Mouse (Mus musculus): ENCODE results near the gene Add1. TPM values are rescaled to one million over a fixed set of nuclear protein-coding genes. Genes with fewer than 3 reads are reported as not detected.
"Not testable (repeated sequence)": the region's sequence is repeated elsewhere in the genome, so short reads cannot be mapped to it uniquely, and the experiment has no call there.

Gene Add1
- total RNA-seq, 2 experiments from 2014 or later, result 92.4 to 125 TPM

DNA sequence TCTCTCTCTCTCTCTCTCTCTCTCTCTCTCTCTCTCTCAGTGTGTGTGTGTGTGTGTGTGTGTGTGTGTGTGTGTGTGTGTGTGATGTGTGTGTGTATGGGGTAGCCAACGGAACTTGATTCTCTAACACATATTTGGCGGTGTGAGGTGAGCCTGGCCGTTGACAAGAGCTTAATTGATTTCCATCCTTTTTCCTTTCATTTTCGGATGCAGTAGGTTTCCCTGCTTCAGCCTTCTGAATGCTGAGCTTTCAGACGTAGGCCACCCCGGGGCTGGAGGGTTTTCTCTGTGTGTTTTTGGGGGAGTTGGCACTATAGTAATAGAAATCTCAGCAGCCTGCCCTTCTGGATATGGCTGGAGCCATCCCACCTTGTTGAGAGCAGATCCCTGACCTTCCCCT is 23.2 kb upstream of the Add1 start:
- no peak for DNase-seq

DNA sequence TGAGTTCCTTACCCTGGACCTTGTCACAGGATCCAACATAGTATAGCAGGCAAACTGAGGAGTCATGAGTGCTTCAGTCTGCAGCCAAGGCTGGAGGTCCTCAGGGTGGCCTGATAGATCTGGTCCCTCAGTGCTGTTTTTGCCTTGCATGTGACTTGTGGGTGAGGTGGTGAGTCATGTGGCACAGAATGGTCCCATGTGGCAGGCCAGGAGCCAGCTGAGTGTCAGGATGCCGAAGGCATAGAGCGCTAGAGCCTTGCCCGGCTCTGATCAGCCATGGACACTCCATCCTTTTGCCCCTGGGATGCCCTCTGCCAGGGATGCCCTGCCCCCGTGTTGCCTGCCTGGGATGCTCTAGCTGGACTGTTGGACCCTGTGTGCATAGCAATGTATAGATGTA is 21.6 kb upstream of the Add1 start:
- DNase-seq, result no peak

DNA sequence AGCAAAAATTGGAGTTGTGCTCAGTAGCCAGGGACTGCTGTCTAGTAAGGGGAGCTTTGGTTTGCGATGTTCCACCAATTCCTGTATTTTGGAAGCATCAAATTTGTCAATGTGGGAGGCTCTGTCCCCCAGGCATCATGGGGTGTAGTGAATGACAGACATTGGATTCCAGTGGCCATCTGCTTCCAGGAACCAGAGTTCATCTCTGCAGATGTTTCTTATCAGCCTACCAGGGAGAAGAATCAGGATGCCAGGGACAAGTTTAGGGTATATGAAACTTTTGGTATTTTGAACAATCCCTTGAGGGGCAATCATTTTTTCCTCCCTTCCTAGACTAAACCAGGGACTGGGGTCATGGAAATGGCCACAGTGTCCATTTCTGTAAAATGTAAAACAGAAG is 9.6 kb upstream of the Add1 start:
- no peak for DNase-seq

DNA sequence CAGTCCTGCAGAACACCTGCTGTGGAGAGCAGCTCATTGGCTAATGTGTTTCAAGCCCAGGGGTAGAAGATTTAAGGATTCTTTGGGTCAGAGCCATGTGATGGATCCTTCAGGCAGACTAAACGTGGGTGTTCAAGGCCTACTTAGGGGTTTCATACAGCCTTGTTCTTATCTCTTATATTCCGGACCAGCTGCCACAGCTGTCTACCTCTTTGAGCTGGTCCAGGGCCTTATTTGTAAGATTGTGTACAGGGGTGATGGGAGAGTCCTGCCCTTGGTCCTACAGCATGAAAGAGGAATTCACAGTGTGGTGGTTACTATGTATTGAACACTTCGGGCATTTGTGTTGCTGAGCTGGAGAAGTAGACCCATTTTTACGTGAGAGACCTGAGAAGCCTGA is 9.2 kb upstream of the Add1 start:
- no peak for DNase-seq

- peak; percentile 57 for DNase-seq
Observed at GRCm38 (mm10) chr5:34565545-34566283, 7.8 kb upstream of the Add1 start.

GRCm38 (mm10) chr5:34571551-34571950 is 1.9 kb upstream of the Add1 start:
- DNase-seq, result no peak

- DNase-seq, result not testable (repeated sequence)
Observed at GRCm38 (mm10) chr5:34572568-34572967, 896 bp upstream of the Add1 start.

DNA sequence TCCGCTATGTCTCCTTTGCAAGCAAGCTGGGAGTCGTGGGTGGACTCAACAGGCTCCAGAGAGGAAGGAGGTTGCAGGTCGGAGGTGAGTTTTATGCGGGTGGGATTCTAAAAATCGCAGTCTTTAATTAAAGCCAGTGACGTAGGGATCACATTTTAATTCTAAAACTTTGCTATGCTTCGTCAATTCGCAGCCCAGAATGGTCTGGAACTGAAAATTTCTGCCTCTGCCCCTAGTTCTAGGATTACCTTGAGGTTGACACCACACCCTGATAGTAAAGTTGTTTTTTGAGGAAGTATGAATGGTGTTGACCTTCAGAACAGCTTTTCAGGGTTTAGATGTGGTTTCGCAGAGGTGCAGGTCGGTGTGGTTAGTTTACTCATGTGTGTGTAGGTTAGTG is 1.3 kb downstream of the Add1 start:
- no peak for DNase-seq

- DNase-seq, result no peak
Observed at GRCm38 (mm10) chr5:34576286-34576685, 2.8 kb downstream of the Add1 start.

DNA sequence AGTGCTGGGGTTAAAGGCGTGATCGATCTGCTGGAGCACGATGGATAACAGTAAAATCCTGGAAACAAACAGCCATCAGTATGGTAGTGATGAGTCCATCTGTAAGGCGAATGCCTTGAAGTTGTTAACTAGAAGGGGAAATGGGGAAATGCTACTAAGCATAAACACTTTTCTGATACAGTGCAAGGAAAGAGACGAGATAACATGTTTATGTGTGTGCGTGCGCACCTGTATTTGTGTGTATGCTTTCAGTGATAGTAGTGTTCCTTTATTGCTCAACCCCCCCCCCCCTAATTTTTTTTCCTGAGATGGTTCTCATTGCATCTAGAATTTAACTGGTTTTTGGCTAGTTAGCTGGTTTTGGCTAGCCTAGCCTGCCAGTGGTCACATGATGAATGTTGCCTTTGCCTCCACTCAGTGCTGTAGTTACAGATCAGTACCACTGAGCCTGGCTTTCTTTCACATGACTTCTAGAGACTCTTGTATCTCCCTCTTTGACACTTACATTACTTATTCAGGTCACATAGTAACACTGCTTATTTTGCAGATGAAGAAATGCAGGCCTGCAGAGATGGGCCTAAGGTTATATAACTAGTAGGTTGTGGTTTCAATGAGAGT is 4.7 kb downstream of the Add1 start:
- no peak for DNase-seq

DNA sequence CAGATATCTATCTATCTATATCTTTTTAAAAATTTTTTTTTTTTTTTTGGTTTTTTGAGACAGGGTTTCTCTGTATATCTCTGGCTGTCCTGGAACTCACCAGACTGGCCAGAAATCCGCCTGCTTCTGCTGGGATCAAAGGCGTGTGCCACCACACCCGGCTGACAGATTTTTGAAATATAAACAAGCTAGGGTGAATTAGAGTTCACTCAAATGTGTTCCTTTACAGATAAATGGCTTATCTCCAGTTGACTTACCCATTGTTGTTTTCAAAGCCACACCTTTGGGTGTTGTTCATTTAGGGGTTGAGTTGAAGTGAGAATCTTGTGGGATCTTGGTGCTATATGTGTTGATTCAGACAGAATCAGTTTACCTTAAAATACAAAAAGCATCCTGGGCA is 5.9 kb downstream of the Add1 start:
- DNase-seq, result no peak

- DNase-seq, result not testable (repeated sequence)
Observed at GRCm38 (mm10) chr5:34581671-34582313, 8.3 kb downstream of the Add1 start.

GRCm38 (mm10) chr5:34582314-34582675 is 8.8 kb downstream of the Add1 start:
- no peak for DNase-seq

GRCm38 (mm10) chr5:34585216-34585615 is 11.8 kb downstream of the Add1 start:
- DNase-seq, result no peak

GRCm38 (mm10) chr5:34587881-34588280 is 14.4 kb downstream of the Add1 start:
- no peak for DNase-seq

GRCm38 (mm10) chr5:34590059-34590458 is 16.6 kb downstream of the Add1 start:
- no peak for DNase-seq

- no peak for DNase-seq
Observed at GRCm38 (mm10) chr5:34590702-34591101, 17.2 kb downstream of the Add1 start.

DNA sequence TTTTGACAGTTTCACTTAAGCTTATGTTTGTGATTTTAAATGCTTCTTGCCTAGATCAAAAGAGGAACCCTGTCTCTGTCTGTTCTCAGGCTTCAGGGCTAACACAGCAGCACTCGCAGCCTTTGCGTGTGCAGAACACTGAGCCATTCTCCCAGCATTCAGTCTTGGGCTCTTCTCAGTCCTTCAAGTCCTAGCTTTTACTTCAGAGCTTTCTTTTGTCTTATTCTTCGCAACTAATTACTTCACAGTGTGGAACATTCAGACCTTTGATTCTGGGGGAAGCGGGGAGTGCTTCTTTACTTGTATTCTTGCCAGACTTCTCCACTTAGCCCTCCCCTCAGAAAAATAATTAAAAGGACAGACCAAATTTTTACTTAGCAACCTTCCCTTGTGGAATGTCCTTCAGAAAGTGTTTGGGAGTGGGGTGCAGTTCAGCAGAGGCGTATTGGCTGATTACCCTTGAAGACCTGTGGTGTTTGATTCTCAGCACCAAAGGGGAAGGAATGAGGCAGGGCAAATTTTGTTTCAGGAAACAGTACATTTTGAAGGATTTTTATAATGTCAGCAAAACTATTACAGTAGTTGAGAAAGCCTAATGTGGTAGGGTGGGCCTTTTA is 18.0 kb downstream of the Add1 start:
- DNase-seq, result no peak

DNA sequence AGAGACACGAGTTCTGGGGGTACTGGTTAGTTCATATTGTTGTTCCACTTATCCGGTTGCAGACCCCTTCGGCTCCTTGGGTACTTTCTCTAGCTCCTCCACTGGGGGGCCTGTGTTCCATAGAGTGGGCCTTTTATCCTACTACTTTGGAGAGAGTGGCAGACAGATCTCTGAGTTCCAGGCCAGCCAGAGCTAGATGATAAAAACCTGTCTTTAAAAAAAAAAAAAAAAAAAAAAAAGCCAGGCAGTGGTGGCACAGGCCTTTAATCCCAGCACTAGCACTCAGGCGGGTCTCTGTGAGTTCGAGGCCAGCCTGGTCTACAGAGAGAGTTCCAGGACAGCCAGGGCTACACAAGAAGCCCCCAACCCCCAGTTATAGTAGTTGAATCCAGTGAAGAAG is 18.8 kb downstream of the Add1 start:
- not testable (repeated sequence) for DNase-seq

GRCm38 (mm10) chr5:34592666-34593065 is 19.2 kb downstream of the Add1 start:
- no peak for DNase-seq

GRCm38 (mm10) chr5:34593202-34593727 is 19.8 kb downstream of the Add1 start:
- no peak for DNase-seq

DNA sequence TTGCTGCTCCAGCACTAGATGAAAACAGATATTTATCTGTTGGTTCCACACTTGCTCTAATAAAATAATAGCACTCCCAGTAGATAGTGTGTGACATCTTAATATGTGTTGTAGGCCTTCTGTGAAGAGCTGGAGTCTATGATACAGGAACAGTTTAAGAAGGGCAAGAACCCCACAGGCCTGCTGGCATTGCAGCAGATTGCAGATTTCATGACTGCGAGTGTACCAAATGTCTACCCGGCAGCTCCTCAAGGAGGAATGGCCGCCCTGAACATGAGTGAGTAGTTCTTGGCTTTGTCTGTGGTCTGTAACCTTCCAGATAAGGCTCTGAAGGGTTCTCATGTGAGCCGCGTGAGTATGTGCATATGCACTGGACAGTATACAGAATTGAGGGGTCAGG is 31.1 kb downstream of the Add1 start:
- no peak for DNase-seq
